Mouse (Mus musculus) kidney, postnatal 0 days (tissue): ENCODE measurements around the gene Ffar2. TPM values are rescaled to one million over a fixed set of nuclear protein-coding genes. Genes with fewer than 3 reads are reported as not detected.

Source experiments
- ATAC-seq: fragments of 200-750 bp; cut with Nextera tagmentation; replicated peaks from 2 replicates; pipeline ENCODE4 v1.8.0; 2017; ENCODE audit warnings: low read depth, moderate number of reproducible peaks, moderate TSS enrichment, moderate library complexity; ENCODE audit not compliant: low FRiP score
- DNase-seq: peaks from one replicate; pipeline ENCODE4 v3.0.0-alpha.2; 2016; ENCODE audit warnings: low spot score
- H3K27ac ChIP-seq: fragments of 300-500 bp; sonication (generic); 2 replicates; pipeline ENCODE4 v1.5.1; 2014; ENCODE audit warnings: mild to moderate bottlenecking
- H3K27me3 ChIP-seq: fragments of 300-500 bp; sonication (generic); 2 replicates; pipeline ENCODE4 v1.6.1; 2014; ENCODE audit warnings: low read length, mixed read lengths; ENCODE audit not compliant: insufficient read depth
- H3K36me3 ChIP-seq: fragments of 300-500 bp; sonication (generic); 2 replicates; pipeline ENCODE4 v1.6.1; 2014; ENCODE audit warnings: low read length, mixed read lengths; ENCODE audit not compliant: insufficient read depth
- H3K4me1 ChIP-seq: fragments of 300-500 bp; sonication (generic); replicated peaks from 2 replicates; pipeline ENCODE4 v1.6.1; 2014; ENCODE audit warnings: antibody characterized with exemption, low read length, mixed read lengths; ENCODE audit not compliant: insufficient read depth
- H3K4me2 ChIP-seq: fragments of 300-500 bp; sonication (generic); 2 replicates; pipeline ENCODE4 v1.6.1; 2014; ENCODE audit warnings: mild to moderate bottlenecking, low read length, moderate library complexity, mixed read lengths
- H3K4me3 ChIP-seq: fragments of 300-500 bp; sonication (generic); replicated peaks from 2 replicates; pipeline ENCODE4 v1.5.1; 2014; ENCODE audit warnings: low read depth, low read length
- H3K9ac ChIP-seq: fragments of 300-500 bp; sonication (generic); 2 replicates; pipeline ENCODE4 v1.6.1; 2014; ENCODE audit warnings: low read depth, low read length
- H3K9me3 ChIP-seq: fragments of 300-500 bp; sonication (generic); replicated peaks from 2 replicates; pipeline ENCODE4 v1.6.1; 2016; ENCODE audit warnings: low read length, inconsistent platforms, mixed read lengths
- CTCF ChIP-seq: IDR thresholded peaks from 2 replicates; pipeline ENCODE4 v1.5.1; 2016; ENCODE audit warnings: antibody characterized with exemption, low read depth, mild to moderate bottlenecking, moderate library complexity
- WGBS: fragments of 180-500 bp; shearing (Covaris S2); extraction: QIAGEN DNeasy Blood & Tissue Kit; methylation state at CpG from one replicate; pipeline ENCODE4 v1.1.7; 2014; 5-methylcytosine and 5-hydroxymethylcytosine counted together
- polyA plus RNA-seq: library from polyadenylated mRNA; unstranded; fragments of >200 nt; fragmentation: Nextera tagmentation; extraction: Ambion mirVana; gene quantifications from 2 replicates; pipeline ENCODE4 v1.2.1, GENCODE M21; 2015

The Ffar2 gene
- polyA plus RNA-seq: 0.06 and 0.16 TPM in 2 replicates

GRCm38 (mm10) chr7:30823675-30824074 is at the start of gene Ffar2:
Ffar2 (minus strand) TSS chr7:30823775.
- TF ChIP-seq CTCF: no peak
- H3K27me3 ChIP-seq: no peaks in the 10 kb centered on the region
- no peaks in the 10 kb centered on the region for H3K9me3 ChIP-seq
- no peak for ATAC-seq
- H3K4me2 ChIP-seq: no peak within 1 kb of the TSS
- WGBS: 87% methylated on average over 18 of the region's 18 CpGs
- H3K4me3 ChIP-seq: no peak within 1 kb of the TSS
- no peaks in the 10 kb centered on the region for H3K36me3 ChIP-seq
- no peak for DNase-seq
- no peak within 1 kb of the TSS for H3K27ac ChIP-seq
- H3K9ac ChIP-seq: no peak within 1 kb of the TSS
- 0 out of 2 replicates have a peak, but pooled peaks cover 2% of the 10 kb centered on the region for H3K4me1 ChIP-seq

- no peak overlapping the region for H3K9ac ChIP-seq
- WGBS: 19% methylated on average over 15 of the region's 15 CpGs
Observed at GRCm38 (mm10) chr7:30873083-30873482, 49.5 kb upstream of the Ffar2 start.

GRCm38 (mm10) chr7:30863386-30863785 is 39.8 kb upstream of the Ffar2 start:
- H3K4me3 ChIP-seq: no peak overlapping the region
- no peak overlapping the region for H3K9ac ChIP-seq
- TF ChIP-seq CTCF: no peak
- H3K27me3 ChIP-seq: no peaks in the 10 kb centered on the region
- WGBS: 36% methylated on average over 8 of the region's 8 CpGs
- H3K4me2 ChIP-seq: no peak overlapping the region
- no peak overlapping the region for H3K27ac ChIP-seq
- no peaks in the 10 kb centered on the region for H3K9me3 ChIP-seq
- ATAC-seq: no peak
- no peaks in the 10 kb centered on the region for H3K36me3 ChIP-seq
- H3K4me1 ChIP-seq: no peaks in the 10 kb centered on the region
- peak; percentile 61 for DNase-seq

More at GRCm38 (mm10) chr7:30873083-30873482, 49.5 kb upstream of the Ffar2 start:
- Histone ChIP-seq H3K4me1 (no peaks in the 10 kb centered on the region), H3K4me2 (no peak overlapping the region), H3K36me3 (no peaks in the 10 kb centered on the region), H3K27me3 (no peaks in the 10 kb centered on the region), H3K9me3 (no peaks in the 10 kb centered on the region), H3K27ac (no peak overlapping the region), H3K4me3 (no peak overlapping the region; the same call in 1 of the 2 replicates)
- DNase-seq (peak; percentile 82), ATAC-seq (peak; percentile 49; the same call in 1 of the 2 replicates)
- TF ChIP-seq CTCF: peak; percentile 78

- TF ChIP-seq CTCF: no peak
- H3K27ac ChIP-seq: no peak within 1 kb of the TSS
- no peaks in the 10 kb centered on the region for H3K36me3 ChIP-seq
- DNase-seq (no peak), ATAC-seq (no peak)
- 88% methylated on average over 12 of the region's 12 CpGs for WGBS
- no peak within 1 kb of the TSS for H3K4me3 ChIP-seq
- H3K4me1 ChIP-seq: no peaks in the 10 kb centered on the region
- H3K27me3 ChIP-seq: no peaks in the 10 kb centered on the region
- no peak within 1 kb of the TSS for H3K9ac ChIP-seq
- H3K4me2 ChIP-seq: no peak within 1 kb of the TSS
- H3K9me3 ChIP-seq: no peaks in the 10 kb centered on the region
Observed at GRCm38 (mm10) chr7:30861464-30861863, 37.9 kb upstream of the Ffar2 start, which contains the start of gene Ffar1. Ffar1 (minus strand) TSS chr7:30861564.

GRCm38 (mm10) chr7:30859635-30860402 is 36.2 kb upstream of the Ffar2 start:
- TF ChIP-seq CTCF: peak; percentile 76
- H3K4me1 ChIP-seq: no peaks in the 10 kb centered on the region
- 14% methylated on average over 13 of the region's 16 CpGs for WGBS
- H3K36me3 ChIP-seq: no peaks in the 10 kb centered on the region
- peak overlapping the region; percentile 16; the same call in 1 of the 2 replicates for H3K4me2 ChIP-seq
- no peak overlapping the region for H3K4me3 ChIP-seq
- no peak overlapping the region for H3K9ac ChIP-seq
- peak; percentile 56; the same call in 1 of the 2 replicates for ATAC-seq
- H3K9me3 ChIP-seq: no peaks in the 10 kb centered on the region
- DNase-seq: peak; percentile 76
- no peak overlapping the region for H3K27ac ChIP-seq
- H3K27me3 ChIP-seq: no peaks in the 10 kb centered on the region

GRCm38 (mm10) chr7:30859290-30859634 is 35.7 kb upstream of the Ffar2 start:
- peak; percentile 80 for DNase-seq
- H3K4me2 ChIP-seq: no peak overlapping the region
- peak; percentile 20; the same call in 1 of the 2 replicates for ATAC-seq
- no peaks in the 10 kb centered on the region for H3K4me1 ChIP-seq
- H3K27me3 ChIP-seq: no peaks in the 10 kb centered on the region
- no peak overlapping the region for H3K9ac ChIP-seq
- no peaks in the 10 kb centered on the region for H3K9me3 ChIP-seq
- H3K4me3 ChIP-seq: no peak overlapping the region
- no peak overlapping the region for H3K27ac ChIP-seq
- no peaks in the 10 kb centered on the region for H3K36me3 ChIP-seq
- peak; percentile 89 for TF ChIP-seq CTCF
